Comparison of ENCODE assay signal across 22 mouse cellular contexts in genomic region chr11:84290781-84291180, GRCm38 (mm10).
DNase-seq lines count a peak whose midpoint lies in the region; ATAC-seq lines count a peak whose summit lies in the region.
"Had no signal": no experiment of that assay in that cellular context is flagged by ENCODE, and none has a peak within 500 bp of the region (broad histone marks: within the 10 kb centered on the region; RNA-seq: fewer than 3 reads in every experiment).

No protein-coding gene starts in this region.

- H3K27me3 ChIP-seq in heart, embryonic 11.5 days (ENCODE audit: control insufficient read depth, insufficient read depth, low read length), result no peaks in the 10 kb centered on the region
- H3K27me3 ChIP-seq: hindbrain, embryonic 12.5 days; limb, embryonic 12.5 days; liver, embryonic 13.5 days; lung, embryonic 15.5 days had no signal

- H3K27ac ChIP-seq in heart, embryonic 11.5 days (ENCODE audit: low read depth, low read length), result no peak overlapping the region
- peak overlapping the region; percentile 33 for H3K27ac ChIP-seq in macrophage
- H3K27ac ChIP-seq: forebrain, embryonic 10.5 days; limb, embryonic 12.5 days; liver, embryonic 13.5 days; lung, embryonic 15.5 days; stomach, postnatal 0 days had no signal

- DNase-seq in heart, postnatal 4 days, result no peak
- peak; percentile 6 for DNase-seq in kidney, adult 9 months
- no peak for DNase-seq in kidney, postnatal 10 days
- peak; percentile 39 for DNase-seq in adipocyte (ENCODE audit: low spot score)
- DNase-seq in urinary bladder, postnatal 14 days (ENCODE audit: low spot score), result no peak
- DNase-seq: cerebellum, adult 18-20 months; cerebellum, postnatal 14 days; gastrocnemius, postnatal 14 days; kidney, postnatal 4 days; liver, embryonic 13.5 days; lung, postnatal 36 days; midbrain, embryonic 14.5 days had no signal

- no peak overlapping the region for H3K9ac ChIP-seq in heart, embryonic 11.5 days (ENCODE audit: low read depth, low read length)
- H3K9ac ChIP-seq: hindbrain, embryonic 12.5 days; limb, embryonic 12.5 days; liver, embryonic 13.5 days; lung, embryonic 15.5 days had no signal

- H3K36me3 ChIP-seq in heart, embryonic 11.5 days (ENCODE audit: control insufficient read depth, insufficient read depth, low read length), result no peaks in the 10 kb centered on the region
- H3K36me3 ChIP-seq in macrophage (ENCODE audit: inconsistent target), result no peaks in the 10 kb centered on the region
- H3K36me3 ChIP-seq: hindbrain, embryonic 12.5 days; lung, embryonic 15.5 days had no signal

- H3K4me2 ChIP-seq in heart, embryonic 11.5 days, result peak overlapping the region; percentile 22; the same call in 1 of the 2 replicates
- H3K4me2 ChIP-seq: hindbrain, embryonic 12.5 days; limb, embryonic 12.5 days; liver, embryonic 13.5 days; lung, embryonic 15.5 days had no signal

- no peak overlapping the region for H3K4me3 ChIP-seq in heart, embryonic 11.5 days (ENCODE audit: low read depth, low read length)
- no peak overlapping the region for H3K4me3 ChIP-seq in macrophage (ENCODE audit: inconsistent target)
- H3K4me3 ChIP-seq: forebrain, embryonic 10.5 days; hindbrain, embryonic 12.5 days; limb, embryonic 12.5 days; liver, embryonic 13.5 days; lung, embryonic 15.5 days had no signal

- H3K4me1 ChIP-seq in heart, embryonic 11.5 days (ENCODE audit: control insufficient read depth, insufficient read depth, low read length), result 0 out of 2 replicates have a peak, but pooled peaks cover 13% of the 10 kb centered on the region
- H3K4me1 ChIP-seq: limb, embryonic 12.5 days; liver, embryonic 13.5 days; lung, embryonic 15.5 days had no signal

- no peak for ATAC-seq in heart, embryonic 11.5 days (replicated peaks; ENCODE audit: insufficient number of reproducible peaks, low FRiP score, low TSS enrichment)
- ATAC-seq: activated CD4-positive, CD25-positive, alpha-beta regulatory T cell, adult 4 months; forebrain, embryonic 16.5 days; intestine, postnatal 0 days had no signal

- no peaks in the 10 kb centered on the region for H3K9me3 ChIP-seq in heart, embryonic 11.5 days (replicated peaks; ENCODE audit: control insufficient read depth, low read length)
- H3K9me3 ChIP-seq: forebrain, embryonic 10.5 days; hindbrain, embryonic 12.5 days; limb, embryonic 12.5 days; liver, embryonic 13.5 days; lung, embryonic 15.5 days had no signal

- H3K79me2 ChIP-seq in macrophage (ENCODE audit: inconsistent target), result no peaks in the 10 kb centered on the region

- 47% methylated on average over 3 of the region's 3 CpGs for WGBS in heart, embryonic 11.5 days (ENCODE audit: insufficient replicate concordance)
- WGBS in macrophage (ENCODE audit: missing documents), result 69% methylated on average over 3 of the region's 3 CpGs

Comparison
In these comparisons a context has a peak if more than half of its experiments do, and no peak if none do; other contexts are left out.
1. DNase-seq: peak in kidney, adult 9 months (single experiment) and adipocyte (single experiment); none in heart, postnatal 4 days (single experiment), kidney, postnatal 10 days (single experiment) and urinary bladder, postnatal 14 days (single experiment).